Mouse (Mus musculus): ENCODE data around the gene AL732309.1. TPM values are rescaled to one million over a fixed set of nuclear protein-coding genes. Genes with fewer than 3 reads are reported as not detected.

The AL732309.1 gene
- total RNA-seq, 2 experiments from 2014 or later = 1.9 to 2.4 TPM

DNA sequence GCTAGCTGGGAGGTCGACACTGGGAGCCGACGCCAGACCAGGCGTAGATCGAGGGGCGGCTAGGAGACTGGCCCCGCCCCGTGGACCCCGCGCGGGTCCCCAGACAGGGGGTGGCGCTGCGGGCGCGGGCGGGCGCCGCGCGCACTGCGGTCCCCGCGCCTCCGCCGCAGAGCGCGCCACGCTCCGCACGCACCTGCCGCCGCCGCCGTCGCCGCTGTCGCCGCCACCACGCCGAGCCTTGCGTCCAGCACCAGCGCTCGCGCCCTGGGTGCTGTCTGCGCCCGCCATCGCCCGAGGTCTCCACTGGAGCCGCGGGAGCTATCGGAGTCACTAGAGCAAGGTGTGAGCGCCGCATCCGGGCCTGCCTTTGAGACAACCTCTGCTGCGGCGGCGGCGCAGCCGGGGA, 4.6 kb downstream of the AL732309.1 start, which contains the start of the genes Rnf208 and Cysrt1:
Gene Rnf208 (plus strand): TSS at position 155 of the 406 bp plus-strand sequence.
Gene Cysrt1 (minus strand): TSS at position 352 of the 406 bp plus-strand sequence.
- no peak for DNase-seq
- intact Hi-C loops (cut with DNase I) = no loop called here

GRCm38 (mm10) chr2:25241438-25241775, 5.3 kb downstream of the AL732309.1 start:
- DNase-seq = no peak
- intact Hi-C loops (cut with DNase I) = no loop called here

GRCm38 (mm10) chr2:25240723-25241437, 5.8 kb downstream of the AL732309.1 start:
- peak; percentile 43 to 66 for DNase-seq
- intact Hi-C loops (cut with DNase I) = no loop called here

DNA sequence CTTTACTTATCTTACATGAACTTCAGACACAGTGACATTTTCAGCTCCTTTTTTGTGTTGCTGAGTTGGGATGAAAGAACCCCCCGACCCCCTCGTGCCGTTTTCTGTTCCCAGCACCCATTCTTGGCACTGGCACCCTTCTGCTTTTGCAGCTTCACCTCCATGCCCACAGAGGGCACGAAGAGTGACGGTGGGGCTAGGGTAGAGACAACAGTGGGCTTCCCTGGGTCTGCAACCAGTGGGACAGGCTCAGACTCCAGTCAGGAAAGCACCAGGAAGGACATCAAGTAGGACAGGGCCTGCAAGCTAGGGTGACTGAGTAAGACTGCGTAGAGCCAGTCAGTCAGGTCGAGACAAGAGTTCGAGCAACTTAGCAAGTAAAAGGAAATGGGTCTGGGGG, 6.4 kb downstream of the AL732309.1 start:
- no peak for DNase-seq
- intact Hi-C loops (cut with DNase I) = no loop called here

GRCm38 (mm10) chr2:25239766-25240165, 6.9 kb downstream of the AL732309.1 start:
- intact Hi-C loops (cut with DNase I) = no loop called here
- DNase-seq = no peak

DNA sequence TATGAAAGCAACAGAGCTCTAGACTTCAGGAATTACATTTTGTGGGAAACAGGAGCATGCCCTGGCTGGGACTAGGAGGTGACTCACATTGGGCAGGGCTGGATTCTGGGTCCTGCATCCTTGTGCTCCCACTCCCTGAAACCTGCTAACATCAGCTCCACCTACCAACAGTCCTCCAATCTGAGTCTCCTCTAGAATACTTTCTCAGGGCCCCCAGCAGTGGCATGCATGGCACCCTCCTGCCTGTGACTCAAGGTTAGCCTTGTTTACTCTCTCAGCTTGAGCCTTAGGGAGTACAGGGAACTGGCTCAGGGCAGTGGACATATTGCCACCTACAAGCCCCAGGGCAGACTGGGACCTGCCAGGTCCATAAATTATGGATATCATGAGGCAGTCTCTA, 8.6 kb downstream of the AL732309.1 start:
- intact Hi-C loops (cut with DNase I) = no loop called here

DNA sequence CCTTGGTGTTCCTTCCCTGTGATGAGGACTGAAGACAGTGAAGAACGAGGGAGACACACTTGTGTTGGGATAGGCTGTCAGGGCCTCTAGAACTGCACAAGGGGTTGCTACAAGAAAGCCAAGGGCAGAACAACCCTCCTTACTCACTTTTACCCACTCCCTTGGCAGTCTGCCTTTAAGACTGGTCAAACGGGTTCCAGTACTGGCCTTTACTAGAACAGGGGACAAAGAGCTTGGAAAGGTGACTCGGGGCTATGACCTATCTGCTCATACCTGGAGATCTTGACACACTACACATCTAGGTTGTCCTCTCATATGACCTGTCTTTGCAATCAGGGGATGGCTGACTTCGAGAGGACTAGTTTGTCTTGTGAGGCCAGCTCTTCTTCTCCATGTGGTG, 9.1 kb downstream of the AL732309.1 start:
- intact Hi-C loops (cut with DNase I) = no loop called here
- no peak for DNase-seq

More for the DNA sequence above, 8.6 kb downstream of the AL732309.1 start:
- no peak for DNase-seq

DNA sequence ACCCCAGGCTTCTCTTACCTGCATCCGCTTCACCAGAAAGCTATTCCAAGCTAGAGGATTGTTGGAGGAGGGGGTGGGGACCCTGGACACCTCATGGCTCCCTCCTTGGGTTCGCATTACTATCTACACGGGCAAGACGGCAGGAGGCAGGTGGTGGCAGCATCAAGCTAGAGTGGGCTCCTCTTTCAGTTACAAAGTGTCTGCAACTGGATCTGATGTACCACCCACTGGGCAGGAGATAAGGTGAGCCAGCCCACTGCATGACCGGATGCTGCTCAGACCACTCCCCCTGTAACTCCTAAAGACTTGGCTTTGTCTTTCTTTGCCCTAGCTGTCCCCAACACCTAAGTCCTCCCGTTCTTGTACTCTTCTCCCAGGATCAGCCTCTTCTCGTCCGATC, 10.0 kb downstream of the AL732309.1 start, which contains the start of gene Rnf224:
Gene Rnf224 (minus strand): TSS at position 174 of the 400 bp plus-strand sequence.
- no peak for DNase-seq
- intact Hi-C loops (cut with DNase I) = no loop called here

DNA sequence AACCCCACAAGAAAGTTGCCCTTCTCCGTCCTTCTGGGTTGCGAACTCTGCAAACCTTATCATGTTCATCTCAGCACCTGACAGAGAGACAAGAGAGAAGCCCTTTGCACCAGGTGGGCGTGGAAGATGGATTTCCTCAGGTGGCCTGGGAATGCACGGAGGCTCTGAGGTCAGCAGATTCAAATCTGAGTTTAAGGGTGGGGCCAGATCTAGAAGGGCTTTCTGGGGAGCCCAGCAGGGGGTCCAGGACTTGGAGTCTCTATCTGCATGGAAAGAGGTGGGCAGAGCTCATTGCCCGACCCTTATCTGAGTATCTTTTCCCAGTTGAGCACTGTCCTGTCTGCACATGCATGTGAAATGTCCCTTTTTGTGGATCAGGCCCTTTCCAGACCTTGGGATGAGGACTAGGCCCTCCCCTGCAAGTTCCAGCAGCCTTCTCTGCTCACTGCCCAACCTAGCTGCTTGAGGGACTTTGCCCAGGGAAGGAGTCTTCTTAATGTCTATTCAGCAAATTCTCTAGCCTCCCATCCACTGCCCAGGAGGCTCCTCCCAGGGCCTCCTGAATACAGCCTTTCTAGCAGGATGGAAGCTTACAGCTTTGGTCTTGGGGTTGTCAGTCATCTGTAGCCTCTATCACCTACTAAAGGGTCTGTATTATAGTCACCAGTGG, 12.0 kb downstream of the AL732309.1 start:
- intact Hi-C loops (cut with DNase I) = no loop called here
- no peak for DNase-seq

GRCm38 (mm10) chr2:25234050-25234449, 12.6 kb downstream of the AL732309.1 start, which contains the start of gene Slc34a3:
TSS of gene Slc34a3 (minus strand) at chr2:25234364.
- no peak for DNase-seq
- intact Hi-C loops (cut with DNase I) = no loop called here

DNA sequence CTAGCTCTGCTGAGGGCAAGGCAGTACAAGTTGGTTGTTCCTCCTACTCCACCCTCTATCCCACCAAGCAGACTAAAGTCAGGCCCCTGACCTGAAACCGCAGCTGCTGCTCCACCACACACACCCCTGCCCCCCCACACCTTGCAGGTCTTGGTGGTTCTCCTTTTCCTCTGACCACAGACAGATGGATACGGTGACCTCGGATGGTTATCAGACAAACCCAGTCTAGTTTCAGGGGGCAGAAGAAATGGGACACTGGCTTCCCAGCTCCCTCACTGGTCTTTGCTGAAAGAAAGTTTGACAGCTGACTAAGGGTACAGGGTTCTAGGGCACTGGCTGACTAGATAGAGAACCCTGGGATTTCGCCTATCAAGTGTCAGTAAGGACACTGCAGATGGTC, 13.2 kb downstream of the AL732309.1 start:
- intact Hi-C loops (cut with DNase I) = no loop called here
- DNase-seq = no peak

GRCm38 (mm10) chr2:25231038-25231437, 15.6 kb downstream of the AL732309.1 start:
- intact Hi-C loops (cut with DNase I) = no loop called here
- DNase-seq = no peak

- intact Hi-C loops (cut with DNase I) = no loop called here
- no peak for DNase-seq
Measured at GRCm38 (mm10) chr2:25230581-25230980, 16.1 kb downstream of the AL732309.1 start.

DNA sequence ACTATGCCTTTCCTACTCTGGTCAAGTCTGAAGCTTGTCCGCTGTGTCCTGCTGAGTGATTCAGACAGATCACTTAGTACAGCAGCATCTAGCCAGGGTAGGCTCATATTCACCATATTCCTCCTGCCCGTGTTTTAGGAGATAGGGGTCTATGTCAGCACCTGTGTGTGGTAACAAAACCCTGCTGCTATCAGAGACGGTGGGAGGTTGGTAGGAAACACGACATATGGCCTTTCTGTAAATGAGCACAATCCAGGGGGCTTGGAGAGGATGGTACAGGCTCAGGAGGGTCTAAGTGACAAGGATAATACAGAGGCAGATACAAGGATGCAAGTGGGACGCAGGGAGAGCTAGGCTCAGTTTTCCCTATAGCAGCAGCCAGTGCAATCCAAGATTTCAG, 17.1 kb downstream of the AL732309.1 start:
- intact Hi-C loops (cut with DNase I) = loop anchor here (2.0 kb wide), 2 partner anchors 23 to 63 kb away; no protein-coding TSS in a partner anchor
- DNase-seq = no peak

- DNase-seq = no peak
- intact Hi-C loops (cut with DNase I) = loop anchor here (1.0 to 2.0 kb wide), 3 partner anchors 24 to 64 kb away; no protein-coding TSS in a partner anchor
Measured at GRCm38 (mm10) chr2:25228995-25229530, 17.6 kb downstream of the AL732309.1 start.

GRCm38 (mm10) chr2:25228431-25228889, 18.2 kb downstream of the AL732309.1 start:
- intact Hi-C loops (cut with DNase I) = loop anchor here (1.0 to 2.0 kb wide), 3 partner anchors 24 to 64 kb away; no protein-coding TSS in a partner anchor
- DNase-seq = peak; percentile 86 to 89

DNA sequence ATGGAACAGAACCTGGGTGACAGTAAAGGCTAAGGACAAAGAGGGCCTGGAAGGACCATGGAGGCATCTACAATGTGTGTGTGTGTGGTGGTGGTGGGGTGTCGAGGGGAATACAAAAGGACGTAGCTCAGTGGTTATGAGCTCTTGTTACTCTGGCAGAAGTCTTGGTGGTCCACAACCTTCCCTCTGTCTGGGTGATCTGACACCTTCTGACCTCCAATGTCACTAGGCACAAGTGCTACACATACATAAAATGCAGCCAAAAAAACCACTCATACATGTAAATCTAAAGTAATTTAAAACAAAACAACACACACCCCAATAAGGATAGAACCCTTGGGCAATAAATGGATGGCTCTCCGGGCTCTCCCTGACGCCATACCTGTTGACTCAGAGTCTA, 19.3 kb downstream of the AL732309.1 start:
- intact Hi-C loops (cut with DNase I) = no loop called here
- DNase-seq = no peak

DNA sequence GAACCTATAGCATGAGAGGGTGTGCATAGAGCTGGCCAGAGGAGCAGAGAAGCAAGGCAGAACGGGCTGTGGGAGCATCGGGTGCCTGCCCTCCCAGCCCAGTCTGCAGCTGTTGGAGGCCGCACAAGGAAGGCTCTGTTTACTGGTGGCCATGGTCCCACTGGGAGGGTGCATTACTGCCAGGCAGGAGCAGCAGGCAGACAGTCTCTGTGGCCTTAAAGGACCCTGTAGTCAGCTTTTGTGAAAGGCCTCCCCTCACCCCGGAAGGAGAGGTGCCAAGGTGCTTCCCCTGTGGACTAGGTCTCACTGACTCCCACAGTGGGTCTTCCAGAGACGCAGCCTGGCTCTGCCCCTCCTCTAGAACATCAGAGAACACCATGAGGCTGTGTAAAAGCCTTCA, 19.8 kb downstream of the AL732309.1 start:
- DNase-seq = no peak
- intact Hi-C loops (cut with DNase I) = no loop called here

DNA sequence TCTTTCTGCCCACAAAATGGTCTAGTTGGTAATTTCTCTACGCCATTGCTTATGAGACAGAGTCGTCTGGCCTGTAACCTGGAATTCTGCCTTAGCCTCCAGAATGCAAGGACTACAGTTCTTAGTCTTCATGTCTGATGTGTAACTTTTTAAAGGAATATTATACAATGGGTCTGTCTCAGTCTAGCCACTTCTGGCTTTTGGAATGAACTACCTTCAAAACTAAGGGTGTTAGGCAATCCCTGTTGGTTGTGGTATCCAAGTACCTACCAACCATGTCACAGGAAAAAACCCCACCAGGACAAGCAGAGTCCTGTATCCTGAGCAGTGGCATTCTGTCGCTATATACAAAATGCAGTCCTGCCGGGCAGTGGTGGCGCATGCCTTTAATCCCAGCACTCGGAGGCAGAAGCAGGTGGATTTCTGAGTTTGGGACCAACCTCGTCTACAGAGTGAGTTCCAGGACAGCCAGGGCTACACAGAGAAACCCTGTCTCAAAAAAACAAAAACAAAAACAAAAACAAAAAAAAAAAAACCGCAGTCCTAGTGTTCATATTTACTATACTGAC, 20.8 kb downstream of the AL732309.1 start:
- no peak for DNase-seq
- intact Hi-C loops (cut with DNase I) = no loop called here

GRCm38 (mm10) chr2:25224766-25225752, 21.6 kb downstream of the AL732309.1 start:
- DNase-seq = peak; percentile 95
- intact Hi-C loops (cut with DNase I) = no loop called here

Data from heart, postnatal 14 days (tissue).